Mouse (Mus musculus): ENCODE data around the gene Hhat. TPM values are rescaled to one million over a fixed set of nuclear protein-coding genes. Genes with fewer than 3 reads are reported as not detected.
A peak's percentile ranks its signal among the peaks of the same experiment; 100 is the strongest.

The Hhat gene
- total RNA-seq, 1 experiment = 2.8 TPM

GRCm38 (mm10) chr1:192682219-192682951, 88.6 kb downstream of the Hhat start:
- no peak for DNase-seq (ENCODE audit: low read depth, low spot score)
- Histone ChIP-seq H3K9ac (ENCODE audit: insufficient read depth, low read depth, low read length, poor library complexity, severe bottlenecking) (no peak overlapping the region), H3K4me1 (ENCODE audit: control insufficient read depth in 2 of 2, insufficient read depth in 2 of 2, low read length in 2 of 2, poor library complexity in 1 of 2) (no peaks in the 10 kb centered on the region), H3K36me3 (ENCODE audit: control insufficient read depth, insufficient read depth, low read length, poor library complexity, severe bottlenecking) (no peaks in the 10 kb centered on the region), H3K4me3 (ENCODE audit: insufficient read depth in 1 of 2, low read depth in 1 of 2, low read length in 2 of 2, poor library complexity in 1 of 2, severe bottlenecking in 1 of 2) (no peak overlapping the region), H3K9me3 (ENCODE audit: control insufficient read depth, insufficient read depth, low read depth, low read length) (no peaks in the 10 kb centered on the region), H3K27ac (ENCODE audit: insufficient read depth, low read depth, low read length, poor library complexity, severe bottlenecking) (no peak overlapping the region)
- in situ Hi-C loops (cut with MboI; ENCODE audit: low sequenced_read_pairs in 2 of 2, unreplicated experiment in 2 of 2) = no loop called here
- TF ChIP-seq ZC3H11A (IDR thresholded peaks at IDR 0.05; ENCODE audit: borderline replicate concordance, low read depth, low read length) (no peak), CHD2 (IDR thresholded peaks at IDR 0.05; ENCODE audit: low read depth, low read length) (no peak), ZNF384 (IDR thresholded peaks at IDR 0.05; ENCODE audit: low read depth, low read length) (no peak), MAFK (IDR thresholded peaks at IDR 0.05; ENCODE audit: insufficient read depth, low read depth, low read length) (no peak), HCFC1 (IDR thresholded peaks at IDR 0.05; ENCODE audit: borderline replicate concordance, insufficient read depth, low read length) (no peak)

GRCm38 (mm10) chr1:192677236-192677635, 93.8 kb downstream of the Hhat start:
- no peaks in the 10 kb centered on the region for H3K36me3 ChIP-seq (ENCODE audit: control insufficient read depth, insufficient read depth, low read length, poor library complexity, severe bottlenecking)
- H3K4me3 ChIP-seq (ENCODE audit: insufficient read depth in 1 of 2, low read depth in 1 of 2, low read length in 2 of 2, poor library complexity in 1 of 2, severe bottlenecking in 1 of 2) = no peak overlapping the region
- H3K4me1 ChIP-seq (ENCODE audit: control insufficient read depth in 2 of 2, insufficient read depth in 2 of 2, low read length in 2 of 2, poor library complexity in 1 of 2) = no peaks in the 10 kb centered on the region
- H3K9me3 ChIP-seq (ENCODE audit: control insufficient read depth, insufficient read depth, low read depth, low read length) = no peaks in the 10 kb centered on the region
- in situ Hi-C loops (cut with MboI; ENCODE audit: low sequenced_read_pairs in 2 of 2, unreplicated experiment in 2 of 2) = no loop called here
- DNase-seq (ENCODE audit: low read depth, low spot score) = no peak
- no peak overlapping the region for H3K9ac ChIP-seq (ENCODE audit: insufficient read depth, low read depth, low read length, poor library complexity, severe bottlenecking)
- H3K27ac ChIP-seq (ENCODE audit: insufficient read depth, low read depth, low read length, poor library complexity, severe bottlenecking) = no peak overlapping the region
- TF ChIP-seq HCFC1 (IDR thresholded peaks at IDR 0.05; ENCODE audit: borderline replicate concordance, insufficient read depth, low read length) (no peak), ZNF384 (IDR thresholded peaks at IDR 0.05; ENCODE audit: low read depth, low read length) (no peak), MAFK (IDR thresholded peaks at IDR 0.05; ENCODE audit: insufficient read depth, low read depth, low read length) (no peak), ZC3H11A (IDR thresholded peaks at IDR 0.05; ENCODE audit: borderline replicate concordance, low read depth, low read length) (no peak), CHD2 (IDR thresholded peaks at IDR 0.05; ENCODE audit: low read depth, low read length) (no peak)

- Histone ChIP-seq H3K27ac (ENCODE audit: insufficient read depth, low read depth, low read length, poor library complexity, severe bottlenecking) (no peak overlapping the region), H3K4me1 (ENCODE audit: control insufficient read depth in 2 of 2, insufficient read depth in 2 of 2, low read length in 2 of 2, poor library complexity in 1 of 2) (no peaks in the 10 kb centered on the region), H3K4me3 (ENCODE audit: insufficient read depth in 1 of 2, low read depth in 1 of 2, low read length in 2 of 2, poor library complexity in 1 of 2, severe bottlenecking in 1 of 2) (no peak overlapping the region), H3K36me3 (ENCODE audit: control insufficient read depth, insufficient read depth, low read length, poor library complexity, severe bottlenecking) (no peaks in the 10 kb centered on the region), H3K9me3 (ENCODE audit: control insufficient read depth, insufficient read depth, low read depth, low read length) (no peaks in the 10 kb centered on the region), H3K9ac (ENCODE audit: insufficient read depth, low read depth, low read length, poor library complexity, severe bottlenecking) (no peak overlapping the region)
- no peak for DNase-seq (ENCODE audit: low read depth, low spot score)
- TF ChIP-seq CHD2 (IDR thresholded peaks at IDR 0.05; ENCODE audit: low read depth, low read length) (no peak), ZNF384 (IDR thresholded peaks at IDR 0.05; ENCODE audit: low read depth, low read length) (no peak), ZC3H11A (IDR thresholded peaks at IDR 0.05; ENCODE audit: borderline replicate concordance, low read depth, low read length) (no peak), MAFK (IDR thresholded peaks at IDR 0.05; ENCODE audit: insufficient read depth, low read depth, low read length) (no peak), HCFC1 (IDR thresholded peaks at IDR 0.05; ENCODE audit: borderline replicate concordance, insufficient read depth, low read length) (no peak)
- in situ Hi-C loops (cut with MboI; ENCODE audit: low sequenced_read_pairs in 2 of 2, unreplicated experiment in 2 of 2) = no loop called here
Observed at GRCm38 (mm10) chr1:192663608-192664007, 107.4 kb downstream of the Hhat start.

- peak; percentile 15 for DNase-seq (ENCODE audit: low read depth, low spot score)
- in situ Hi-C loops (cut with MboI; ENCODE audit: low sequenced_read_pairs in 2 of 2, unreplicated experiment in 2 of 2) = no loop called here
- H3K4me3 ChIP-seq (ENCODE audit: insufficient read depth in 1 of 2, low read depth in 1 of 2, low read length in 2 of 2, poor library complexity in 1 of 2, severe bottlenecking in 1 of 2) = no peak overlapping the region
Observed at GRCm38 (mm10) chr1:192663092-192663491, 107.9 kb downstream of the Hhat start.

More at GRCm38 (mm10) chr1:192663092-192663491, 107.9 kb downstream of the Hhat start:
- no peak overlapping the region for H3K9ac ChIP-seq (ENCODE audit: insufficient read depth, low read depth, low read length, poor library complexity, severe bottlenecking)
- TF ChIP-seq ZNF384 (IDR thresholded peaks at IDR 0.05; ENCODE audit: low read depth, low read length) = no peak
- TF ChIP-seq ZC3H11A (IDR thresholded peaks at IDR 0.05; ENCODE audit: borderline replicate concordance, low read depth, low read length) = no peak
- TF ChIP-seq CHD2 (IDR thresholded peaks at IDR 0.05; ENCODE audit: low read depth, low read length) = no peak
- no peak for TF ChIP-seq MAFK (IDR thresholded peaks at IDR 0.05; ENCODE audit: insufficient read depth, low read depth, low read length)
- TF ChIP-seq HCFC1 (IDR thresholded peaks at IDR 0.05; ENCODE audit: borderline replicate concordance, insufficient read depth, low read length) = no peak
- no peak overlapping the region for H3K27ac ChIP-seq (ENCODE audit: insufficient read depth, low read depth, low read length, poor library complexity, severe bottlenecking)
- no peaks in the 10 kb centered on the region for H3K9me3 ChIP-seq (ENCODE audit: control insufficient read depth, insufficient read depth, low read depth, low read length)
- no peaks in the 10 kb centered on the region for H3K36me3 ChIP-seq (ENCODE audit: control insufficient read depth, insufficient read depth, low read length, poor library complexity, severe bottlenecking)
- no peaks in the 10 kb centered on the region for H3K4me1 ChIP-seq (ENCODE audit: control insufficient read depth in 2 of 2, insufficient read depth in 2 of 2, low read length in 2 of 2, poor library complexity in 1 of 2)
